Mouse (Mus musculus) cortical plate, adult 2 months (tissue): Measurements from ENCODE around the gene Ace3.

ENCODE experiments used
- CTCF ChIP-seq: fragments of 200-500 bp; IDR thresholded peaks from 2 replicates; pipeline ENCODE4 v1.5.1; 2011; ENCODE audit warnings: mild to moderate bottlenecking, control low read depth, low read length; ENCODE audit not compliant: insufficient read depth; ENCODE audit errors: extremely low read depth
- POLR2A ChIP-seq: fragments of 200-500 bp; IDR thresholded peaks from 2 replicates; pipeline ENCODE4 v1.6.1; 2011; ENCODE audit warnings: mild to moderate bottlenecking, low read length, control low read depth; ENCODE audit not compliant: insufficient read depth; ENCODE audit errors: extremely low read depth

DNA sequence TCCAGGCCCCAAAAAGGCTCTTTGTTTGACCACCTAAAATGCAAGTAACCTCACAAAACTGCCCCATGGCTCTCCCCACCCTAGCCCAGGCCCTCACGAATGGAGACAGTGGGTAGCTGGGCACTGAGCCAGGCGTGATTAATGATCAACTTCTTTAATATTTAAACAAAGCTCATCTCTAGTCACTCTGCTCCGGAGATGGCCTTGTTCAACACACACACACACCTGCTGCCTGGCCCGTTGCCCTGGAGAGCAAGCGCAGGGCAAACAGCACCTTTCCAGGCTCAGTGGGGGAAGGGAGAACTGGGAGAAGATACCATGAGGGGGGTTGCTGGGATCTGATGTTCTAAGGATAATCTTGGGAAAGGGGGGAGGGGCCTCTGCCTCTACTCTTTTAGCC, 11.5 kb downstream of the Ace3 start:
- no peak for TF ChIP-seq CTCF
- no peak for TF ChIP-seq POLR2A
